ENCODE assay signal across 22 mouse cellular contexts in the genomic region with DNA sequence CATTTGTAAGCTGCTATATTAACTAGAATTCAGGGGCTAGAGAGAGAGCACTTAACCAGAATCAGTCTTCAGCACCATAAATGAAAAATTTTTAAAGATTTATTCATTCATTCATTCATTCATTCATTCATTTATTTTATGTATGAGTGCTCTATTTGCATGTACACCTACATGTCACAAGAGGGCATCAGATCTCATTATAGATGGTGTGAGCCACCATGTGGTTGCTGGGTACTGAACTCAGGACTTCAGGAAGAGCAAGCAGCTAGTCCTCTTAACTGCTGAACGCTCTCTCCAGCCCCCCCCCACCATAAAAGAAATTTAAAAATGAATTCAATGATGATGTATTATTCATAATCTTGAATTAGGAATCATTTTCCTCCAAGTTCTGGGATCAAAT. TPM values are rescaled to one million over a fixed set of nuclear protein-coding genes. Genes with fewer than 3 reads are reported as not detected.
DNase-seq lines count a peak whose midpoint lies in the region; ATAC-seq and TF ChIP-seq lines count a peak whose summit lies in the region.
"Had no signal": no experiment of that assay in that cellular context is flagged by ENCODE, and none has a peak within 500 bp of the region (broad histone marks: within the 10 kb centered on the region; RNA-seq: fewer than 3 reads in every experiment).

No protein-coding gene starts in this region.

- H3K9ac ChIP-seq in kidney, postnatal 0 days (ENCODE audit: low read depth, low read length) = no peak overlapping the region
- H3K9ac ChIP-seq in MEL (ENCODE audit: control insufficient read depth, low read depth, low read length, poor library complexity, severe bottlenecking) = no peak overlapping the region
- H3K9ac ChIP-seq in hindbrain, embryonic 16.5 days (ENCODE audit: low read depth, low read length) = no peak overlapping the region
- H3K9ac ChIP-seq: embryonic facial prominence, embryonic 15.5 days; limb, embryonic 13.5 days; stomach, embryonic 15.5 days had no signal

- peaks cover 5% of the 10 kb centered on the region; the same call in 1 of the 2 replicates for H3K79me2 ChIP-seq in MEL (ENCODE audit: control insufficient read depth, insufficient read depth, low read length, poor library complexity)

- TF ChIP-seq RAD21 in MEL (IDR thresholded peaks at IDR 0.05; ENCODE audit: low read depth, low read length) = peak; percentile 31

- H3K27me3 ChIP-seq in kidney, postnatal 0 days (ENCODE audit: insufficient read depth, low read length) = no peaks in the 10 kb centered on the region
- H3K27me3 ChIP-seq in MEL (ENCODE audit: control insufficient read depth in 1 of 2, insufficient read depth in 2 of 2, low read length in 2 of 2) = no peaks in the 10 kb centered on the region
- H3K27me3 ChIP-seq in hindbrain, embryonic 16.5 days (replicated peaks; ENCODE audit: control insufficient read depth, insufficient read depth, low read length) = no peaks in the 10 kb centered on the region
- H3K27me3 ChIP-seq: embryonic facial prominence, embryonic 15.5 days; limb, embryonic 13.5 days; stomach, embryonic 15.5 days had no signal

- no peaks in the 10 kb centered on the region for H3K4me1 ChIP-seq in kidney, postnatal 0 days (replicated peaks; ENCODE audit: insufficient read depth, low read length)
- no peaks in the 10 kb centered on the region for H3K4me1 ChIP-seq in MEL (ENCODE audit: control insufficient read depth in 1 of 2, insufficient read depth in 2 of 2, low read length in 2 of 2)
- no peaks in the 10 kb centered on the region for H3K4me1 ChIP-seq in hindbrain, embryonic 16.5 days (ENCODE audit: control insufficient read depth, insufficient read depth, low read depth, low read length)
- H3K4me1 ChIP-seq: embryonic facial prominence, embryonic 15.5 days; limb, embryonic 13.5 days; stomach, embryonic 15.5 days had no signal

- H3K4me2 ChIP-seq in kidney, postnatal 0 days (ENCODE audit: low read length) = no peak overlapping the region
- no peak overlapping the region for H3K4me2 ChIP-seq in hindbrain, embryonic 16.5 days (ENCODE audit: low read length)
- H3K4me2 ChIP-seq: embryonic facial prominence, embryonic 15.5 days; limb, embryonic 13.5 days; stomach, embryonic 15.5 days had no signal

- DNase-seq in kidney, postnatal 0 days (ENCODE audit: low spot score) = no peak
- no peak for DNase-seq in kidney, postnatal 4 days
- DNase-seq in A20 (ENCODE audit: low read depth, low spot score) (peak; percentile 33), MEL (ENCODE audit: low read depth, low spot score) (peak; percentile 44)
- DNase-seq in naive thymus-derived CD4-positive, alpha-beta T cell, adult 2 months (ENCODE audit: low read depth) = peak; percentile 23
- no peak for DNase-seq in layer of hippocampus, adult 8-10 months (ENCODE audit: low spot score in 2 of 2)
- DNase-seq: adrenal gland, postnatal 25 days; cerebellum, adult 11-12 months; cerebellum, postnatal 14 days; embryo, embryonic 11 days; gastrocnemius, postnatal 10 days; heart, adult 11 months; kidney, adult 8-10 months; kidney, postnatal 25 days; lung, postnatal 10 days; midbrain, embryonic 14.5 days; right cerebral cortex, postnatal 25 days; thymus, adult 2 months had no signal

- H3K9me3 ChIP-seq in kidney, postnatal 0 days (replicated peaks; ENCODE audit: low read length) = no peaks in the 10 kb centered on the region
- no peaks in the 10 kb centered on the region for H3K9me3 ChIP-seq in MEL (replicated peaks; ENCODE audit: insufficient read depth, low read length)
- H3K9me3 ChIP-seq in hindbrain, embryonic 16.5 days (ENCODE audit: control insufficient read depth, low read length) = no peaks in the 10 kb centered on the region
- H3K9me3 ChIP-seq: embryonic facial prominence, embryonic 15.5 days; limb, embryonic 13.5 days; stomach, embryonic 15.5 days had no signal

- TF ChIP-seq POLR2A in MEL (IDR thresholded peaks at IDR 0.05; ENCODE audit: control insufficient read depth in 1 of 2, insufficient read depth in 1 of 2, low read depth in 1 of 2, low read length in 2 of 2, poor library complexity in 1 of 2) = no peak

- 93% methylated on average over 1 of the region's 1 CpGs for WGBS in kidney, postnatal 0 days
- 89% methylated on average over 1 of the region's 1 CpGs for WGBS in hindbrain, embryonic 16.5 days

- no peak for TF ChIP-seq EP300 in MEL (IDR thresholded peaks at IDR 0.05; ENCODE audit: low read depth in 1 of 2, low read length in 2 of 2)

- no peak overlapping the region for H3K4me3 ChIP-seq in kidney, postnatal 0 days (replicated peaks; ENCODE audit: low read depth, low read length)
- H3K4me3 ChIP-seq in MEL (ENCODE audit: control insufficient read depth in 1 of 2, insufficient read depth in 1 of 2, low read depth in 2 of 2, low read length in 2 of 2) = no peak overlapping the region
- no peak overlapping the region for H3K4me3 ChIP-seq in hindbrain, embryonic 16.5 days (ENCODE audit: low read length)
- H3K4me3 ChIP-seq: embryonic facial prominence, embryonic 15.5 days; limb, embryonic 13.5 days; stomach, embryonic 15.5 days had no signal

- ATAC-seq in kidney, postnatal 0 days (replicated peaks; ENCODE audit: low FRiP score, low read depth) = no peak
- ATAC-seq in hindbrain, embryonic 16.5 days = no peak

- no peaks in the 10 kb centered on the region for H3K36me3 ChIP-seq in kidney, postnatal 0 days (ENCODE audit: insufficient read depth, low read length)
- H3K36me3 ChIP-seq in MEL (ENCODE audit: control insufficient read depth in 1 of 2, insufficient read depth in 2 of 2, low read length in 2 of 2) = no peaks in the 10 kb centered on the region; a peak in 1 of 4 replicates
- no peaks in the 10 kb centered on the region for H3K36me3 ChIP-seq in hindbrain, embryonic 16.5 days (ENCODE audit: control insufficient read depth, insufficient read depth, low read length)
- H3K36me3 ChIP-seq: embryonic facial prominence, embryonic 15.5 days; limb, embryonic 13.5 days; stomach, embryonic 15.5 days had no signal

- H3K27ac ChIP-seq in kidney, postnatal 0 days = no peak overlapping the region
- H3K27ac ChIP-seq in MEL (ENCODE audit: control insufficient read depth, low read depth, low read length) = no peak overlapping the region
- H3K27ac ChIP-seq in hindbrain, embryonic 16.5 days (ENCODE audit: low read depth, low read length) = no peak overlapping the region
- H3K27ac ChIP-seq: embryonic facial prominence, embryonic 15.5 days; limb, embryonic 13.5 days; stomach, embryonic 15.5 days had no signal

- 0 out of 2 replicates have a peak, but pooled peaks have one; percentile 17 for TF ChIP-seq CTCF in kidney, postnatal 0 days (IDR thresholded peaks at IDR 0.05; ENCODE audit: low read depth)
- TF ChIP-seq CTCF in MEL (IDR thresholded peaks at IDR 0.05 in 2 of 3, conservative IDR thresholded peaks at IDR 0.05 in 1 of 3; ENCODE audit: control insufficient read depth in 1 of 3, insufficient read depth in 1 of 3, low read depth in 2 of 3, low read length in 3 of 3, poor library complexity in 1 of 3, severe bottlenecking in 1 of 3) = peak in 1 of 3 experiments; percentile 57; a peak in 2 of 6 replicates

TF ChIP-seq in MEL, 35 proteins besides CTCF, POLR2A, EP300 and RAD21:
- peak; percentile 54 for TF ChIP-seq SMC3 (IDR thresholded peaks at IDR 0.05; ENCODE audit: low read depth, low read length)
- TF ChIP-seq TAL1 (IDR thresholded peaks at IDR 0.05; ENCODE audit: low read length) = no peak

RNA-seq across cellular contexts. Expression of a gene that starts 22.4 kb away (rescaled TPM):
- polyA plus RNA-seq in kidney, postnatal 0 days (2015; fragmentation: Nextera tagmentation; extraction: Ambion mirVana) = 15.8 and 18.9 TPM in 2 replicates
- 11.6 and 11.9 TPM in 2 replicates for total RNA-seq in MEL (2012; rRNA removed)
- 10 to 100 TPM in 1 of 2 experiments, not detected in 1; 14.3 TPM for polyA plus RNA-seq in MEL (2012; ENCODE audit: insufficient read depth in 1 of 2, insufficient read length in 2 of 2, low read depth in 1 of 2, low replicate concordance in 2 of 2, missing spikeins in 1 of 2)
- 75.1 and 78.0 TPM in 2 replicates for polyA plus RNA-seq in hindbrain, embryonic 16.5 days (2015; fragmentation: Nextera tagmentation; extraction: Ambion mirVana)
- total RNA-seq in layer of hippocampus, adult 8-10 months (2022) = 10 to 100 TPM; 48.1 to 57.8 (median 57.1) TPM

RNA-seq across cellular contexts. Expression of a gene that starts 29.3 kb away (rescaled TPM):
- 17.0 and 21.2 TPM in 2 replicates for polyA plus RNA-seq in kidney, postnatal 0 days (2015; fragmentation: Nextera tagmentation; extraction: Ambion mirVana)
- 49.7 and 51.6 TPM in 2 replicates for total RNA-seq in MEL (2012; rRNA removed)
- 10 to 100 TPM in 1 of 2 experiments, not detected in 1; 53.7 TPM for polyA plus RNA-seq in MEL (2012; ENCODE audit: insufficient read depth in 1 of 2, insufficient read length in 2 of 2, low read depth in 1 of 2, low replicate concordance in 2 of 2, missing spikeins in 1 of 2)
- 23.7 and 25.4 TPM in 2 replicates for polyA plus RNA-seq in hindbrain, embryonic 16.5 days (2015; fragmentation: Nextera tagmentation; extraction: Ambion mirVana)
- 10 to 100 TPM; 13.3 to 19.1 (median 14.7) TPM for total RNA-seq in layer of hippocampus, adult 8-10 months (2022)

Comparison
In these comparisons a context has a peak if more than half of its experiments do, and no peak if none do; other contexts are left out.
1. DNase-seq: peak in A20 (single experiment), MEL (single experiment) and naive thymus-derived CD4-positive, alpha-beta T cell, adult 2 months (single experiment); none in kidney, postnatal 0 days (single experiment), kidney, postnatal 4 days (0 of 2) and layer of hippocampus, adult 8-10 months (0 of 2).